Mouse (Mus musculus) testis, adult 2 months (tissue): ENCODE results near the gene Acot4. TPM values are rescaled to one million over a fixed set of nuclear protein-coding genes. Genes with fewer than 3 reads are reported as not detected.
"Not testable (repeated sequence)": the region's sequence is repeated elsewhere in the genome, so short reads cannot be mapped to it uniquely, and the experiment has no call there.

ENCODE experiments used
- H3K27ac ChIP-seq: fragments of 200-500 bp; 2 replicates; pipeline ENCODE4 v1.5.1; 2012; ENCODE audit warnings: low read depth, low read length; ENCODE audit not compliant: control insufficient read depth, insufficient read depth
- H3K27me3 ChIP-seq: fragments of 200-500 bp; 2 replicates; pipeline ENCODE4 v1.6.1; 2012; ENCODE audit warnings: mild to moderate bottlenecking, low read length, moderate library complexity; ENCODE audit not compliant: control insufficient read depth, insufficient read depth
- H3K36me3 ChIP-seq: fragments of 200-500 bp; 2 replicates; pipeline ENCODE4 v1.6.1; 2012; ENCODE audit warnings: mild to moderate bottlenecking, low read length; ENCODE audit not compliant: control insufficient read depth, insufficient read depth
- H3K4me1 ChIP-seq: fragments of 200-500 bp; 2 replicates; pipeline ENCODE4 v1.6.1; 2012; ENCODE audit warnings: low read length; ENCODE audit not compliant: control insufficient read depth, insufficient read depth
- H3K4me3 ChIP-seq: fragments of 200-500 bp; 2 replicates; pipeline ENCODE4 v1.5.1; 2012; ENCODE audit warnings: low read depth, mild to moderate bottlenecking, low read length, moderate library complexity, mixed read lengths; ENCODE audit not compliant: control insufficient read depth
- CTCF ChIP-seq: fragments of 200-500 bp; IDR thresholded peaks from 2 replicates; pipeline ENCODE4 v1.5.1; 2012; ENCODE audit warnings: low read depth, mild to moderate bottlenecking, inconsistent platforms, low read length, moderate library complexity; ENCODE audit not compliant: control insufficient read depth, insufficient read depth, insufficient replicate concordance
- POLR2A ChIP-seq: fragments of 200-500 bp; IDR thresholded peaks from 2 replicates; pipeline ENCODE4 v1.6.1; 2012; ENCODE audit warnings: low read depth, mild to moderate bottlenecking, inconsistent platforms, low read length, moderate library complexity; ENCODE audit not compliant: control insufficient read depth
- polyA plus RNA-seq: library from polyadenylated mRNA; depleted of rRNA; stranded (reverse); fragments of >200 nt; gene quantifications from 2 replicates; pipeline ENCODE4 v1.2.3, GENCODE M21; 2012; rRNA removed

Gene Acot4
- polyA plus RNA-seq, result 0.02 and 0.11 TPM in 2 replicates

GRCm38 (mm10) chr12:84038241-84038640 lies at the start of gene Acot4:
Gene Acot4 (plus strand): TSS chr12:84038379.
- H3K27ac ChIP-seq, H3K27me3 ChIP-seq, H3K4me1 ChIP-seq, H3K36me3 ChIP-seq: not testable (repeated sequence)
- peak within 1 kb of the TSS; percentile 61 for H3K4me3 ChIP-seq

DNA sequence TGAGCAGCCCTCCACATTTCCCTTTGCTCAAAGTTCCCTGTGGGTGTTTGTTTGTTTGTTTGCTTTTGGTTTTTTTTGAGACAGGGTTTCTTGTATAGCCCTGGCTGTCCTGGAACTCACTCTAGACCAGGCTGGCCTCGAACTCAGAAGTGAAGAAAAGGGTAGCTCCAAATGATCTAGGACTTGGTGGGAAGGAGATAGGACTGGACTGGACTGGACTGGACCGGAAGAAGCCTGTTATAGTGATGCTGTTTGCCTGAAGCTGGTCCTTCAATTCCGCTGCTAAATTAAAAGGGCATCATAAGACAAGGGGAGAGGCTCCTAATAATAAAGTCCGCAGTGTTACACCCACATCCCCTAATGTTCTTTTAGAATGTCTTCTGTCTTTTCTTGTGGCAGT lies 49.7 kb upstream of the Acot4 start:
- H3K4me3 ChIP-seq, result peak overlapping the region; percentile 82
- H3K36me3 ChIP-seq, result no peaks in the 10 kb centered on the region
- no peak for TF ChIP-seq POLR2A
- H3K27ac ChIP-seq, result no peak overlapping the region
- H3K4me1 ChIP-seq, result peaks cover 6% of the 10 kb centered on the region
- H3K27me3 ChIP-seq, result no peaks in the 10 kb centered on the region

- H3K27ac ChIP-seq, result no peak overlapping the region
- no peaks in the 10 kb centered on the region for H3K36me3 ChIP-seq
- TF ChIP-seq POLR2A (no peak), CTCF (no peak)
- H3K27me3 ChIP-seq, result no peaks in the 10 kb centered on the region
- H3K4me1 ChIP-seq, result peaks cover 6% of the 10 kb centered on the region
- H3K4me3 ChIP-seq, result no peak overlapping the region
Measured at GRCm38 (mm10) chr12:83989378-83989777, 48.8 kb upstream of the Acot4 start.

DNA sequence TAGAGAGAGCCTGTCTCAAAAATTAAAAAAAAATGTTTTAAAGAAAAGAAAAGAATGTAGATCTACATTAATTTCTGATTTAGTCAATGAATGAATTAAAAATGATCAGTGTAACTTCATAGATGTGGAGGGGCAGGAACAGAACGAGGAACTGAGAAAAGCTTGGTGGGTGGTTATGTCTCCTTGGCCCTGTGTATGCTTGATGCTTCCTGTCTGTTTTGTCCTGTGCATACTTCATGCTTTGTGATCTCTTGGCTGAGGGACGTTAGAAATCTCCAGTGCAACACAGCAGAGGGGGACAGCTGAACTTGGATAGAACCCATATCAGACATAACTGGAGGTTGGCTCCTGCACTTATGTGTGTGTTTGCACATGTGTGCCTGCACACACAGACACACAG lies 41.0 kb upstream of the Acot4 start:
- H3K27ac ChIP-seq, result no peak overlapping the region
- TF ChIP-seq POLR2A, result no peak
- TF ChIP-seq CTCF, result no peak
- no peaks in the 10 kb centered on the region for H3K4me1 ChIP-seq
- H3K36me3 ChIP-seq, result no peaks in the 10 kb centered on the region
- no peak overlapping the region for H3K4me3 ChIP-seq
- no peaks in the 10 kb centered on the region for H3K27me3 ChIP-seq

- no peak for TF ChIP-seq POLR2A
- no peak for TF ChIP-seq CTCF
- Histone ChIP-seq H3K4me3 (no peak overlapping the region), H3K36me3 (no peaks in the 10 kb centered on the region), H3K4me1 (no peaks in the 10 kb centered on the region), H3K27ac (no peak overlapping the region), H3K27me3 (no peaks in the 10 kb centered on the region)
Measured at GRCm38 (mm10) chr12:83998341-83999107, 39.7 kb upstream of the Acot4 start.

DNA sequence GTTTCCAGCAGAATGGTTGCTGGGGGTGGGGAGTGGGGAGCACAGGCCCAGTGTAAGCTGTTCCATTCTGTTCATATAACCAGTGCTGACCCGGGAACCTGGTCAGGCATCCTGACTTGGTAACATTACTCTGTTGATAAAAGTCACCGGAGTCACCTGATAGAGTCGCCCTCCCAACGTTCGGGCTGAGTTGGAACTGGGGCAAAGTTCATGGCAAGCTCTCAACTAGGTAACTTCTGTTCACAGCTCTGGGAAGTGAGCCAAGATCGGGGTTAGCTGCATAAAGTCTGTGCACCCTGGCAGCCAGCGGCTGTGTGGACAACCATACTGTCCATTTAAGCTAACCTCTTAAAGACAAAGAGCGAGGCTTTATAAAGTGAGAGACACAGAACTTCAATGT lies 38.9 kb upstream of the Acot4 start:
- H3K4me1 ChIP-seq, H3K4me3 ChIP-seq, H3K27ac ChIP-seq, H3K27me3 ChIP-seq, H3K36me3 ChIP-seq: not testable (repeated sequence)

GRCm38 (mm10) chr12:84000418-84000817 lies 37.8 kb upstream of the Acot4 start:
- H3K27ac ChIP-seq, result no peak overlapping the region
- TF ChIP-seq POLR2A (no peak), CTCF (no peak)
- H3K4me1 ChIP-seq, result no peaks in the 10 kb centered on the region
- no peaks in the 10 kb centered on the region for H3K27me3 ChIP-seq
- no peak overlapping the region for H3K4me3 ChIP-seq
- no peaks in the 10 kb centered on the region for H3K36me3 ChIP-seq

- Histone ChIP-seq H3K27me3 (no peaks in the 10 kb centered on the region), H3K27ac (no peak overlapping the region), H3K4me3 (no peak overlapping the region), H3K36me3 (no peaks in the 10 kb centered on the region), H3K4me1 (no peaks in the 10 kb centered on the region)
- TF ChIP-seq CTCF (no peak), POLR2A (no peak)
Measured at GRCm38 (mm10) chr12:84003866-84004265, 34.3 kb upstream of the Acot4 start.
